Mouse (Mus musculus): Measurements from ENCODE around the gene Fbxo22. TPM values are rescaled to one million over a fixed set of nuclear protein-coding genes. Genes with fewer than 3 reads are reported as not detected.
"Not testable (repeated sequence)": the region's sequence is repeated elsewhere in the genome, so short reads cannot be mapped to it uniquely, and the experiment has no call there.

Fbxo22 gene
- polyA plus RNA-seq, 1 experiment from 2014 or later, result 42.6 TPM

DNA sequence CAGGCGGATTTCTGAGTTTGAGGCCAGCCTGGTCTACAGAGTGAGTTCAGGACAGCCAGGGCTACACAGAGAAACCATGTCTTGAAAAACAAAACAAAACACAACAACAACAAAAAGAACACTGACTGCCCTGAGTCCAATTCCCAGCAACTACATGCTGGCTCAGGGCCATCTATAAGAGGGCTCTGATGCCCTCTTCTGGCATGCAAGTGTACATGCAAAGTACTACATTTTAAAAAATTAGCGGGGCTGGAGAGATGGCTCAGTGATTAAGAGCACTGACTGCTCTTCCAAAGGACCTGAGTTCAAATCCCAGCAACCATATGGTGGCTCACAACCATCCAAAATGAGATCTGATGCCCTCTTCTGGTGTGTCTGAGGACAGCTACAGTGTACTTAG, 43.4 kb downstream of the Fbxo22 start:
- not testable (repeated sequence) for H3K4me3 ChIP-seq (replicated peaks; ENCODE audit: low read depth, low read length); H3K4me1 ChIP-seq (replicated peaks; ENCODE audit: insufficient read depth, low read length); H3K9ac ChIP-seq (ENCODE audit: low read depth, low read length); ATAC-seq (replicated peaks; ENCODE audit: low FRiP score, low read depth); H3K9me3 ChIP-seq (replicated peaks; ENCODE audit: low read length); H3K4me2 ChIP-seq (ENCODE audit: low read length); H3K27ac ChIP-seq; H3K27me3 ChIP-seq (ENCODE audit: insufficient read depth, low read length); H3K36me3 ChIP-seq (ENCODE audit: insufficient read depth, low read length)
- DNase-seq (ENCODE audit: low spot score), result peak; percentile 35
- 62% methylated on average over 2 of the region's 2 CpGs for WGBS
- TF ChIP-seq CTCF (IDR thresholded peaks at IDR 0.05; ENCODE audit: low read depth), result peak; percentile 54

DNA sequence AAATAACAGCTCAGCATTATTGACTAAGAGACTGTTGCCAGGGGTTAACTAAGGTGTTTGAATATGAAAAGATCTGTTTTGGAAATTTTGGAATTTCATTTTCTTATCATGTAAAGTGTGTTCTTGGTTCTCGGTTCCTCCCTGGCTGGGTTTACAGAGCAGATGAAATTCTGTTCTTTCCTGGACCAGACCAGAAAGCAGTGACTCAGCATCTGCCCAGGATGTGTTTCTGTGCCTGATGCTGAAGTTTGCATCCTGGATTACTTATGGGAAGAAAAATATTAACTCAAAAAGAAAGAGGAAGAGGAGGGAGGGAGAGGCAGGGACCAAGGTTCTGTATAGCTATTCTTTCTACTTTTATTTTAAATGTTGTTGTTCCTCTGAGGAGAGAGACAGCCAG, 45.1 kb downstream of the Fbxo22 start:
- no peaks in the 10 kb centered on the region for H3K9me3 ChIP-seq (replicated peaks; ENCODE audit: low read length)
- DNase-seq (ENCODE audit: low spot score) (no peak), ATAC-seq (replicated peaks; ENCODE audit: low FRiP score, low read depth) (no peak)
- H3K36me3 ChIP-seq (ENCODE audit: insufficient read depth, low read length), result no peaks in the 10 kb centered on the region
- no peak overlapping the region for H3K9ac ChIP-seq (ENCODE audit: low read depth, low read length)
- H3K4me3 ChIP-seq (replicated peaks; ENCODE audit: low read depth, low read length), result no peak overlapping the region
- H3K4me1 ChIP-seq (replicated peaks; ENCODE audit: insufficient read depth, low read length), result no peaks in the 10 kb centered on the region
- no peak for TF ChIP-seq CTCF (IDR thresholded peaks at IDR 0.05; ENCODE audit: low read depth)
- H3K27me3 ChIP-seq (ENCODE audit: insufficient read depth, low read length), result no peaks in the 10 kb centered on the region
- H3K27ac ChIP-seq, result no peak overlapping the region
- WGBS, result 75% methylated on average over 1 of the region's 1 CpGs
- no peak overlapping the region for H3K4me2 ChIP-seq (ENCODE audit: low read length)

DNA sequence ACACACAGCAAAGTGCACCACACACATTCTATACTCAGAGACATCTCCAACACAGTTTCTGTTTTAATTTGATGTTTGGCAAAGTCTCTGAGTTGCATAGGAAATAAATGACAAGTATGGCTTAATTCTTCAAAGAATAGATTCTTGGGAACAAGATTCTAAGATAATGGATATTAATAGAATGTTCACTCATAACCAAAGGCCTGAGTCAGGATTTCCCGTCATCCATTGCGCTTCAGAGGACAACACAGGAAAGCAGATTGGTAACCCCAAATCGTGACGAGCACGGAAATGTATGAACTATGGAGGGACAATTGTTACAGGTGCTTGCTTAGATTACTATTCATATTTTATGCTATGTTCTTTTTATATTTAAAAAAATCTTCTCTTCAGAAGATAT, 46.3 kb downstream of the Fbxo22 start:
- no peaks in the 10 kb centered on the region for H3K4me1 ChIP-seq (replicated peaks; ENCODE audit: insufficient read depth, low read length)
- ATAC-seq (replicated peaks; ENCODE audit: low FRiP score, low read depth) (no peak), DNase-seq (ENCODE audit: low spot score) (no peak)
- TF ChIP-seq CTCF (IDR thresholded peaks at IDR 0.05; ENCODE audit: low read depth), result no peak
- no peak overlapping the region for H3K4me3 ChIP-seq (replicated peaks; ENCODE audit: low read depth, low read length)
- 90% methylated on average over 5 of the region's 5 CpGs for WGBS
- H3K27me3 ChIP-seq (ENCODE audit: insufficient read depth, low read length), result no peaks in the 10 kb centered on the region
- H3K9ac ChIP-seq (ENCODE audit: low read depth, low read length), result no peak overlapping the region
- no peaks in the 10 kb centered on the region for H3K36me3 ChIP-seq (ENCODE audit: insufficient read depth, low read length)
- H3K27ac ChIP-seq, result no peak overlapping the region
- H3K4me2 ChIP-seq (ENCODE audit: low read length), result no peak overlapping the region
- H3K9me3 ChIP-seq (replicated peaks; ENCODE audit: low read length), result no peaks in the 10 kb centered on the region

DNA sequence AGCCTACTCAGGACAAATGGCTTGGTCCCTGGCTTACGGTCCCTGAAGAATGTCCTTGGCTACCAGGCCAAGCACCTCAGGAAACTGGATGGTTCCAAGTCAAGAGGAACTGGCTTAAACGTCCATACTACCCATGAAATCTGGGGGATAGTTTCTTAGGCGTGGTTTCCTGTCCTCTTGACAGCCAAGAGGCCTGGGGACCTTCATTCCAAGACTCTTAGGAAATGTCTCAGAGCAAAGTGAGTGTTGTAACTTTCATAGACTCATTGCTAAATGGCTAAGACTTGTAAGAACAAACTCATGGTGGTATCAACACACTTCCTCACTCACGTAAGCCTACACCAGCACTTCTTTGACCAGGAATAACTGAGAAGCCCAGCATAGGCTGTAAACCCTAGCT, 46.9 kb downstream of the Fbxo22 start:
- DNase-seq (ENCODE audit: low spot score), result no peak
- H3K9me3 ChIP-seq (replicated peaks; ENCODE audit: low read length), result no peaks in the 10 kb centered on the region
- H3K4me2 ChIP-seq (ENCODE audit: low read length), result no peak overlapping the region
- H3K27ac ChIP-seq, result no peak overlapping the region
- no peak overlapping the region for H3K4me3 ChIP-seq (replicated peaks; ENCODE audit: low read depth, low read length)
- no peak overlapping the region for H3K9ac ChIP-seq (ENCODE audit: low read depth, low read length)
- no peak for TF ChIP-seq CTCF (IDR thresholded peaks at IDR 0.05; ENCODE audit: low read depth)
- 62% methylated on average over 4 of the region's 4 CpGs for WGBS
- H3K4me1 ChIP-seq (replicated peaks; ENCODE audit: insufficient read depth, low read length), result no peaks in the 10 kb centered on the region
- H3K36me3 ChIP-seq (ENCODE audit: insufficient read depth, low read length), result no peaks in the 10 kb centered on the region
- no peak for ATAC-seq (replicated peaks; ENCODE audit: low FRiP score, low read depth)
- H3K27me3 ChIP-seq (ENCODE audit: insufficient read depth, low read length), result no peaks in the 10 kb centered on the region

DNA sequence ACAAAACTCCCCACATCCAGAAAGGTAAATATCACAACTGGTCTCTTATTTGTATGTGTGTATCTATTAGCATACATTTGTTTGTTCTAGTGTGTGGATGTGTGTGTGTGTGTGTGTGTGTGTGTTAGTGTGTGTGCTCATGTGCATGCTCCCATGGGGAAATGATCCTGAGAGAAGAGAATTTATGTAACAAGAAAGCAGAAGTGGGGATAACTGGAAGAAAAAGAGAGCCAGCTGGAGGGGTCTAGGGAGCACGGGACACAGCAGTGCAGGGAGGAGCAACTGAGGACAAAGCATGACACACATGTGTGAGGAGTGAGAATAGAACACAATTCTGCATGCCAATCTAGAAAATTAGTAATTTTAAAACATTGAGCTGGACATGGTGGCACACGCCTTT, 48.4 kb downstream of the Fbxo22 start:
- Histone ChIP-seq H3K4me2 (ENCODE audit: low read length) (no peak overlapping the region), H3K27ac (no peak overlapping the region), H3K9me3 (replicated peaks; ENCODE audit: low read length) (no peaks in the 10 kb centered on the region), H3K9ac (ENCODE audit: low read depth, low read length) (no peak overlapping the region), H3K36me3 (ENCODE audit: insufficient read depth, low read length) (no peaks in the 10 kb centered on the region), H3K4me1 (replicated peaks; ENCODE audit: insufficient read depth, low read length) (no peaks in the 10 kb centered on the region), H3K27me3 (ENCODE audit: insufficient read depth, low read length) (no peaks in the 10 kb centered on the region), H3K4me3 (replicated peaks; ENCODE audit: low read depth, low read length) (no peak overlapping the region)
- 95% methylated on average over 2 of the region's 2 CpGs for WGBS
- DNase-seq (ENCODE audit: low spot score), result no peak
- no peak for TF ChIP-seq CTCF (IDR thresholded peaks at IDR 0.05; ENCODE audit: low read depth)
- no peak for ATAC-seq (replicated peaks; ENCODE audit: low FRiP score, low read depth)

DNA sequence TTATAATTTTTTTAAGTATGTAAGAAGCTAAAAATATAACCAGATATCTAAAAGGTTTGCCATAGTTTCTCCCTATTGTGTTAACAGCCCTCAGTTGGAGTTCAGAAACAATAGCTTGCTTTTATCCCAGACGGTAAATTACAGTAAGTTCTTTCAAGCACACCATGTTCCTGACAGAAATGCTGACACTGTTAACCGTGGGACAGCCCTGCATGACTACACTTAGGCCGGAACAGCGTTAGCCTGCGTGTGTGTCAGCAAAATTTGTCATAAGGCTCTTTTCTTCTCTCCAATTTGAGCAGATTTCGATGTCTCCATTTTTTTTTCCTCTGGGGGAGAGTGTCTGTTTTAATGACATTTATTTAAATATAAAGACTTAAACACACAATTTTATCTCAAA, 51.0 kb downstream of the Fbxo22 start:
- Histone ChIP-seq H3K4me2 (ENCODE audit: low read length) (no peak overlapping the region), H3K9me3 (replicated peaks; ENCODE audit: low read length) (no peaks in the 10 kb centered on the region), H3K27ac (no peak overlapping the region), H3K9ac (ENCODE audit: low read depth, low read length) (no peak overlapping the region), H3K4me3 (replicated peaks; ENCODE audit: low read depth, low read length) (no peak overlapping the region), H3K27me3 (ENCODE audit: insufficient read depth, low read length) (no peaks in the 10 kb centered on the region), H3K36me3 (ENCODE audit: insufficient read depth, low read length) (no peaks in the 10 kb centered on the region), H3K4me1 (replicated peaks; ENCODE audit: insufficient read depth, low read length) (no peaks in the 10 kb centered on the region)
- no peak for TF ChIP-seq CTCF (IDR thresholded peaks at IDR 0.05; ENCODE audit: low read depth)
- no peak for ATAC-seq (replicated peaks; ENCODE audit: low FRiP score, low read depth)
- DNase-seq (ENCODE audit: low spot score), result no peak
- WGBS, result 52% methylated on average over 6 of the region's 6 CpGs

All from kidney, postnatal 0 days (tissue).